Mouse (Mus musculus) forebrain, embryonic 10.5 days (tissue): Measurements from ENCODE around the gene Mtr. TPM values are rescaled to one million over a fixed set of nuclear protein-coding genes. Genes with fewer than 3 reads are reported as not detected.
"Not testable (repeated sequence)": the region's sequence is repeated elsewhere in the genome, so short reads cannot be mapped to it uniquely, and the experiment has no call there.

ENCODE experiments used
- DNase-seq: peaks from one replicate; pipeline ENCODE4 v3.0.0-alpha.2; 2017; ENCODE audit warnings: low spot score; ENCODE audit errors: extremely low spot score
- H3K27ac ChIP-seq: fragments of 300-500 bp; sonication (generic); 2 replicates; pipeline ENCODE4 v1.5.1; 2016; ENCODE audit warnings: mild to moderate bottlenecking
- H3K27me3 ChIP-seq: fragments of 300-500 bp; sonication (generic); 2 replicates; pipeline ENCODE4 v1.6.1; 2016; ENCODE audit warnings: mild to moderate bottlenecking; ENCODE audit not compliant: poor library complexity, severe bottlenecking
- H3K36me3 ChIP-seq: fragments of 300-500 bp; sonication (generic); replicated peaks from 2 replicates; pipeline ENCODE4 v1.6.1; 2016; ENCODE audit warnings: mild to moderate bottlenecking, moderate library complexity
- H3K4me1 ChIP-seq: fragments of 300-500 bp; sonication (generic); 2 replicates; pipeline ENCODE4 v1.6.1; 2016
- H3K4me3 ChIP-seq: fragments of 300-500 bp; sonication (generic); 2 replicates; pipeline ENCODE4 v1.5.1; 2016; ENCODE audit warnings: mild to moderate bottlenecking, moderate library complexity
- H3K9me3 ChIP-seq: fragments of 300-500 bp; sonication (generic); 2 replicates; pipeline ENCODE4 v1.6.1; 2016; ENCODE audit warnings: mild to moderate bottlenecking, moderate library complexity
- WGBS: fragments of 180-500 bp; shearing (Covaris S2); methylation state at CpG from one replicate; pipeline ENCODE4 v1.1.7; 2016; 5-methylcytosine and 5-hydroxymethylcytosine counted together
- polyA plus RNA-seq: library from polyadenylated mRNA; unstranded; fragments of >200 nt; fragmentation: Nextera tagmentation; extraction: Ambion mirVana; gene quantifications from 2 replicates; pipeline ENCODE4 v1.2.1, GENCODE M21; 2016

Mtr gene
- polyA plus RNA-seq, 1 experiment from 2014 or later: 20.5 TPM

DNA sequence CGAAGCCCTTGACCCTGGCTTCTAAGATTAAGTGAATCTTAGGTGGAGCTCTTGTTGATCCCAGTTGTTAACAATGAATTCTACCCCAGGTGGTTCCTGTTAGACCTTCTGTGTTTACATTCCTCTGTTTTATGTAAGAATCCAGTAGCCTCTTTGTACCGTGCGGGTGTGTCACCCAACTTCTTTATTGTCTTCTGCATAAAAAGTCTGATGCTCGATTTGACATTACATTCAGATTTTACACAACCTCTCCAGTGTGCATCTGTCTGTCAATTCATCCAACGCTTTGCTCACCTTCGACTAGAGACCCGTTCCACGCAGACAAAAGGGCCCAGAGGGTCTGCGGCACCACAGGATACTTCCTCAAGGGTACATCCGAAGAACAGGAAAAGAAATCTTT, 121.5 kb downstream of the Mtr start:
- WGBS: 90% methylated on average over 10 of the region's 10 CpGs
- not testable (repeated sequence) for H3K36me3 ChIP-seq, H3K27me3 ChIP-seq, H3K27ac ChIP-seq, H3K4me3 ChIP-seq, H3K4me1 ChIP-seq, DNase-seq, H3K9me3 ChIP-seq

DNA sequence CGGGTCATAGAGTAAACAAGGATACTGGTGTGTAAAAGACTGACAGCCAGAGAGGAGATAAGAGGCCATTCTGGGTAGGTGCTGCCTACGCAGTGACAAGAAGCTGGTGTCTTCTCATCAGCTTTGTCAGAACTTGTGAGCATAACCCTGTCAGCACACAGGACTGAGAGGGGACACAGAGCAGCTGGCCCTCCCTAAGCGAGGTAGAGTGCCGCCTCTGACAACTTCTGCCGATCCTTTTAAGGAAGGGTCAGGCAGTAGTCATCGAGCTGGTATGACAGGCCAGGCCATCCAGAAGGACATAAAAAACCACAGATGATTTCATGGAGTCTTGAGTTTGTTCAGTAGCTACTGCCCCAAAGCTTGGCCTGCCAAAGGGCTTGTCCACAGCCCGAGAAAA, 124.4 kb downstream of the Mtr start:
- WGBS: 91% methylated on average over 7 of the region's 7 CpGs
- no peak for DNase-seq
- H3K27ac ChIP-seq: no peak overlapping the region
- no peaks in the 10 kb centered on the region for H3K9me3 ChIP-seq
- H3K36me3 ChIP-seq: no peaks in the 10 kb centered on the region
- H3K4me1 ChIP-seq: no peaks in the 10 kb centered on the region
- no peaks in the 10 kb centered on the region for H3K27me3 ChIP-seq
- no peak overlapping the region for H3K4me3 ChIP-seq

Other genes with a start within 250 kb of the Mtr start
- gene Ryr2, start 151.2 kb downstream of the Mtr start, polyA plus RNA-seq: 0.14 and 0.19 TPM in 2 replicates
- gene Actn2, start 82.6 kb upstream of the Mtr start, polyA plus RNA-seq: 1.8 and 2.2 TPM in 2 replicates
- gene Heatr1, start 136.9 kb upstream of the Mtr start, polyA plus RNA-seq: 45.0 and 45.5 TPM in 2 replicates
- 7.2 and 7.5 TPM in 2 replicates for gene Lgals8, start 206.8 kb upstream of the Mtr start, polyA plus RNA-seq